Mouse (Mus musculus) embryonic facial prominence, embryonic 10.5 days (tissue): ENCODE results near the gene Plppr1. TPM values are rescaled to one million over a fixed set of nuclear protein-coding genes. Genes with fewer than 3 reads are reported as not detected.

Source experiments
- DNase-seq: peaks from one replicate; pipeline ENCODE4 v3.0.0-alpha.2; 2017; ENCODE audit warnings: low spot score
- H3K27ac ChIP-seq: fragments of 300-500 bp; sonication (generic); replicated peaks from 2 replicates; pipeline ENCODE4 v1.5.1; 2016; ENCODE audit warnings: mild to moderate bottlenecking
- H3K27me3 ChIP-seq: fragments of 300-500 bp; sonication (generic); replicated peaks from 2 replicates; pipeline ENCODE4 v1.6.1; 2016; ENCODE audit warnings: low read depth, mild to moderate bottlenecking; ENCODE audit not compliant: poor library complexity, severe bottlenecking
- H3K36me3 ChIP-seq: fragments of 300-500 bp; sonication (generic); replicated peaks from 2 replicates; pipeline ENCODE4 v1.6.1; 2016; ENCODE audit warnings: mild to moderate bottlenecking, moderate library complexity
- H3K4me1 ChIP-seq: fragments of 300-500 bp; sonication (generic); 2 replicates; pipeline ENCODE4 v1.6.1; 2016
- H3K4me3 ChIP-seq: fragments of 300-500 bp; sonication (generic); 2 replicates; pipeline ENCODE4 v1.5.1; 2016; ENCODE audit warnings: mild to moderate bottlenecking, moderate library complexity
- H3K9me3 ChIP-seq: fragments of 300-500 bp; sonication (generic); 2 replicates; pipeline ENCODE4 v1.6.1; 2016; ENCODE audit warnings: mild to moderate bottlenecking
- WGBS: fragments of 180-500 bp; shearing (Covaris S2); methylation state at CpG from one replicate; pipeline ENCODE4 v1.1.7; 2016; 5-methylcytosine and 5-hydroxymethylcytosine counted together
- polyA plus RNA-seq: library from polyadenylated mRNA; unstranded; fragments of >200 nt; fragmentation: Nextera tagmentation; extraction: Ambion mirVana; gene quantifications from 2 replicates; pipeline ENCODE4 v1.2.1, GENCODE M21; 2016

Plppr1 gene
- 2.5 and 2.9 TPM in 2 replicates for polyA plus RNA-seq

DNA sequence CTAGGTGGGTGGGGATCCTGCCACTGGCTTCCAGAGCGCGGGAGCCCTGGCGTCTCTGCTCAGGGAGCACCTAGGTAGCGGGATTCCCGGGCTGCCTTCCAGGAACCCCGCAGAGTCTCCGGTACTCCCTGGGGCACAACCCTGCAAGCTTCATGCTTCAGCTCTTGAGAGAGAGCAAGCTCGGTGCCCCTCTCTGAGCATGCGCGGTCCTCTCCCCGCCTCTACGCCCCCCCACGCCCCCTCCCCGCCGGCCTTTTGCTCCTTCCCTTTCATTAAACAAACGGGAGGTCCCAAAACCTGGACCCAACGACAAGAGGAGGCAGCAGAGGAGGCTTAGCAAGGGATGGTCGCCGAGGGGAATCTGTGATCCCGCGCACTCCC, at the start of gene Plppr1:
Gene Plppr1, plus strand, starts transcription at position 253 of the 381 bp plus-strand sequence.
- Histone ChIP-seq H3K27me3 (peaks cover 61% of the 10 kb centered on the region), H3K27ac (peak within 1 kb of the TSS; percentile 82)
- peak; percentile 86 for DNase-seq

DNA sequence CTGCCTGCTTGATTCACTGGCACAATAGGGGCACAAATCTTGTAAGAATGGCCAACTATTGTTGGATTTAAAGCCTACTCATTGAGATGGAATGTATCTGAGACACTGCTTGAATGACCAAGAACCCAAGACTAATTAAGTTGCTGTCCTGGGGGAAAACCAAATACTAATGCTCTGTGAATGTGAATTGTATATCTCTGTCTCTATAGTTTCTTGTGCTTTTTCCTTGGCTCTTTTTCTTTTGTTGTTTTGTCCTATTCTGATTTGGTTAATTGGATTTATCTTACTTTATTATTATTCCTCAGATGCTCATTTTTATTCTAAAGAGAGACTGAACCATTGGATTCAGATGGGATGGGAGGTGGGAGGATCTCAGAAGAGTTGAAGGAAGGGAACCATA, 42.4 kb upstream of the Plppr1 start:
- Histone ChIP-seq H3K27ac (no peak overlapping the region), H3K4me1 (no peaks in the 10 kb centered on the region), H3K27me3 (no peaks in the 10 kb centered on the region), H3K9me3 (no peaks in the 10 kb centered on the region), H3K36me3 (no peaks in the 10 kb centered on the region), H3K4me3 (no peak overlapping the region)
- no peak for DNase-seq

More for the DNA sequence above, at the start of gene Plppr1:
- peak within 1 kb of the TSS; percentile 77 for H3K4me3 ChIP-seq
- H3K9me3 ChIP-seq, result no peaks in the 10 kb centered on the region
- under 1% methylated on average over 21 of the region's 21 CpGs for WGBS
- no peaks in the 10 kb centered on the region for H3K36me3 ChIP-seq
- peaks cover 31% of the 10 kb centered on the region for H3K4me1 ChIP-seq

DNA sequence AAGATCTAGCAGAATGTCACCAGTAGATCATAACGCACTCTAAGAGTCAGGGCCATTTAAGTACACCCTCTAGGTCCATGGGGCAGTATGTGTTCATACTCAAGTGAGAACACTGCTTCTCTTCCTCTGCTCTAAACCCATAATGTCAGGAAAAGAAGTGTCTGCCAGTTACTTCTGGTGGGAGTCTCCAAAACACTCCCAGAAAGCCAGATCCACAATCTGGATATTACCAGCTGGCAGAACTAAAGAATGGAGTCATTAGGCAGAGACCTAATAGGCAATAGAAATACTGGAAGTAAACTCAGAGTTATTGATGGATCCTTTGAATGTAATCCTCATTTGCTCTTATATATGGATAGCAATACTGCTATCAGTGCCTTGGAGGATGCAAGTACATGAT, 35.9 kb upstream of the Plppr1 start:
- Histone ChIP-seq H3K9me3 (no peaks in the 10 kb centered on the region), H3K4me1 (no peaks in the 10 kb centered on the region), H3K27ac (no peak overlapping the region), H3K36me3 (no peaks in the 10 kb centered on the region), H3K4me3 (no peak overlapping the region), H3K27me3 (no peaks in the 10 kb centered on the region)
- WGBS, result 82% methylated on average over 1 of the region's 1 CpGs
- no peak for DNase-seq

DNA sequence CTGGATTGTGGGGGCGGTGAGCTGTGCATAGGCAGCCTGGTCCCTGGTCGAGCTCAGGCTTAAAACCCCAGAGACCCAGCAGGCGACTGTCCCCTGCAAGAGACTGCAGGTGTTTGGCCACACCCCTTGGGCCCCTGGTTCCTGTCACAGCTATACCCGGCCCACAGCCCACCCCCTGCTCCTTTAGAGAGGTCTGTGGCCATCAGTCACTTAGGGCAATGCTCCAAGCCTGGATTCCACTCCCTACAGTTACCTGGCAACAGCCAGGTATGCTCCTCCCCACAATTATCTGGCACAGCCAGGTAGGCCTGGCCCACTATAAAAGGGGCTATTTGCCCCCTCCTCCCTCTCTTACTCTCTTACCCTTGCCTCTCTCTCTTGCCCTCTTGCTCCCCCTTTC, 20.8 kb upstream of the Plppr1 start:
- Histone ChIP-seq H3K27me3 (no peaks in the 10 kb centered on the region), H3K36me3 (no peaks in the 10 kb centered on the region), H3K27ac (no peak overlapping the region), H3K9me3 (no peaks in the 10 kb centered on the region), H3K4me1 (no peaks in the 10 kb centered on the region), H3K4me3 (no peak overlapping the region)
- WGBS, result 59% methylated on average over 4 of the region's 4 CpGs
- no peak for DNase-seq

DNA sequence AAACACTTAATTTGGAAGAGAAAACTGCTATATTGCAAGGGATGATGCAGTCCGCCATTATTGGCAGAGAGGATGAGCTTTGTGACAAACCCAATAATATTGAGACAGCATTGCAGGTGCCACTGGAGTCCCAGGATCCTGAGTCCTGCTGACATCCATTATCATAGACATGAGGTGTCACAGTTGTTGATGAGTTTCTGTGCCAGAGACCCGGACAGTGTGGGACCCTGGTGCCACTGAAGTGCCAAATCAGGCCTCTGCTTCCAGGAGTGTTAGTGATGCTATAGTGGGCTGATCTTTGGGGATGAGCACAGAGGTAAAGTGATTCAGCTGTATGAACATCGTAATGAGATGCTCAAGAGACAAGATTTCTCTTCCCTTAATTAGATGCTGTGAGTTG, 19.2 kb upstream of the Plppr1 start:
- 81% methylated on average over 3 of the region's 3 CpGs for WGBS
- no peaks in the 10 kb centered on the region for H3K9me3 ChIP-seq
- H3K27ac ChIP-seq, result no peak overlapping the region
- no peaks in the 10 kb centered on the region for H3K27me3 ChIP-seq
- no peak for DNase-seq
- H3K36me3 ChIP-seq, result no peaks in the 10 kb centered on the region
- H3K4me1 ChIP-seq, result no peaks in the 10 kb centered on the region
- H3K4me3 ChIP-seq, result no peak overlapping the region

DNA sequence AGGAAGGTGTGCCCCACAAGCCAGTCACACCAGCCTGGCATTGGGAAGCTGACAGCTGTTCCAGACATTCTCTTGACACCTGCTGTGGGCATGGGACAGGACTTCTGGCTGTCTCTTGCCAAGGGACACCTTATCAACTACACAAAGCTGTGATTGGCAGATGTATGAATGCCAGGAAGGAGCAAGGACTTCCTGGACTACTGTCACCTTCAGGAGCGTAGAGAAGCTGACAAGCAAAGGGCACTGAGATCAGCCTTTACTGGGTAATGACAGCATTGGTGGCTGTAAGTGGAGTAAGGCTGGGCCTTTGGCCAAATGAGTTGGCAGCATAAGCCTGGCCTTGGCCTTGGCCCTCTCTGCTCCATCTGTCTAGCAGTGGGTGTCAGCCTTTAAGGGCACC, 17.4 kb upstream of the Plppr1 start:
- no peak for DNase-seq
- no peaks in the 10 kb centered on the region for H3K9me3 ChIP-seq
- H3K4me1 ChIP-seq, result no peaks in the 10 kb centered on the region
- H3K4me3 ChIP-seq, result no peak overlapping the region
- 88% methylated on average over 1 of the region's 1 CpGs for WGBS
- H3K36me3 ChIP-seq, result no peaks in the 10 kb centered on the region
- no peaks in the 10 kb centered on the region for H3K27me3 ChIP-seq
- no peak overlapping the region for H3K27ac ChIP-seq

DNA sequence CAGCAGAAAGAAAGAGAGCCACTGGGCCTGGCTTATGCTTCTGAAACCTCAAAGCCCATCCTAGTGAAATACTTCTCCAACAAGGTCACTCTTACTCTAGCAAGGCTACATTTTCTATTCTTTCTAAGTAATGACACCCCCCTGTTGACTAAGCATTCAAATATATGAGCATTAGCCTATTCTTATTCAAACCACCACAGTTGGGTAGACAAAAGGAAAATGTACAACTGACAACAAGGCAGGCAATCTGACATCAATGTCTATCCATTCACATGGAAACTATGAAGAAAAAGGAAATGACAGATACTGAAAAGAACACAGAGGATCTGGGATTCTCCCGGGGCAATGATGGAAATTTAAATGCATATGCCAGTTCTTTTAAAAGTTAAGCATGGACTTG, 8.4 kb upstream of the Plppr1 start:
- DNase-seq, result no peak
- H3K36me3 ChIP-seq, result no peaks in the 10 kb centered on the region
- H3K27ac ChIP-seq, result no peak overlapping the region
- peaks cover 10% of the 10 kb centered on the region; the same call in 1 of the 2 replicates for H3K27me3 ChIP-seq
- 76% methylated on average over 1 of the region's 1 CpGs for whole genome bisulfite sequencing
- H3K9me3 ChIP-seq, result no peaks in the 10 kb centered on the region
- H3K4me3 ChIP-seq, result no peak overlapping the region
- no peaks in the 10 kb centered on the region for H3K4me1 ChIP-seq

DNA sequence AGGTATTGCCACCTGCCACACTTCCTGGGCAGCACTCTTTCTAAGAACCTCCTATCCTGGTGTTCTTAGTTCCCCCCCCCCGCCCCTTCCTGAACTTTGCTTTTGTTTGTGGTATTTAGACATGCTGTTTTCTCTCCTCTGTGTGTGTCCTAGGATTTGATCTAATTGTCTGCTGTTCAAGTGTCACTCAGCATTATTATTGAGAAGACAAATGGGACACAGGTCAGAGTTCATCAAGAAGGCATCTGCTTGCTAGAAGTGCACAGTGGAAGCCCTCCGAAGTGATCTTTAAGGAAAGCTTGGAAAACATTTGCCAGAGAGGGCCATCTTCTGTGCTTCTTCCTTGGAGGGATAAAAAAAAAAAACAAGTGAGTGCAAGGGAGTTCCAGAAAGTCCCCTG, 1.2 kb upstream of the Plppr1 start:
- 14% methylated on average over 2 of the region's 2 CpGs for WGBS
- no peak overlapping the region for H3K27ac ChIP-seq
- H3K36me3 ChIP-seq, result no peaks in the 10 kb centered on the region
- peaks cover 31% of the 10 kb centered on the region for H3K4me1 ChIP-seq
- DNase-seq, result no peak
- H3K9me3 ChIP-seq, result no peaks in the 10 kb centered on the region
- peak overlapping the region; percentile 77; the same call in 1 of the 2 replicates for H3K4me3 ChIP-seq
- H3K27me3 ChIP-seq, result peaks cover 61% of the 10 kb centered on the region

DNA sequence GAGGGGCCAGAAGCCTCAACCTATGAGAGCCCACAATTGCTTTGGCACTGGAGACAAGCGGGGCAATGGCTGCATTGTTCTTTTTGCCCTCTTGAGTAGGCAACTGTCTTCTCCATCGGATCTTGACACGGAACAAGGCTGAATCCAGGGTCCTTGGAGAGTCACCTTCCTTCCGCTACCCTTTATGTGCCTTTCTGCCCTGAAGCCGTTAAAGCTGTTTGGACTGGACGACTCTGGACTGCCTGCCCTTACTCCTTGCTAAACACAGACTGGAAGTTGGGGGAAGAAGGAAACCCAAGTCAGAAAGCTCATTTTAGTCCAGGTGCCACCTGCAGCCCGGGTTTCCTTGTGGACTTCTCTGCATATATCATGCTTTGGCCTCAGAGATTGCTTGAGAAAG, 516 bp upstream of the Plppr1 start:
- WGBS, result 2% methylated on average over 7 of the region's 7 CpGs
- peak; percentile 23 for DNase-seq
- Histone ChIP-seq H3K9me3 (no peaks in the 10 kb centered on the region), H3K36me3 (no peaks in the 10 kb centered on the region), H3K4me1 (peaks cover 31% of the 10 kb centered on the region), H3K27ac (peak overlapping the region; percentile 82), H3K27me3 (peaks cover 61% of the 10 kb centered on the region), H3K4me3 (peak overlapping the region; percentile 77)

DNA sequence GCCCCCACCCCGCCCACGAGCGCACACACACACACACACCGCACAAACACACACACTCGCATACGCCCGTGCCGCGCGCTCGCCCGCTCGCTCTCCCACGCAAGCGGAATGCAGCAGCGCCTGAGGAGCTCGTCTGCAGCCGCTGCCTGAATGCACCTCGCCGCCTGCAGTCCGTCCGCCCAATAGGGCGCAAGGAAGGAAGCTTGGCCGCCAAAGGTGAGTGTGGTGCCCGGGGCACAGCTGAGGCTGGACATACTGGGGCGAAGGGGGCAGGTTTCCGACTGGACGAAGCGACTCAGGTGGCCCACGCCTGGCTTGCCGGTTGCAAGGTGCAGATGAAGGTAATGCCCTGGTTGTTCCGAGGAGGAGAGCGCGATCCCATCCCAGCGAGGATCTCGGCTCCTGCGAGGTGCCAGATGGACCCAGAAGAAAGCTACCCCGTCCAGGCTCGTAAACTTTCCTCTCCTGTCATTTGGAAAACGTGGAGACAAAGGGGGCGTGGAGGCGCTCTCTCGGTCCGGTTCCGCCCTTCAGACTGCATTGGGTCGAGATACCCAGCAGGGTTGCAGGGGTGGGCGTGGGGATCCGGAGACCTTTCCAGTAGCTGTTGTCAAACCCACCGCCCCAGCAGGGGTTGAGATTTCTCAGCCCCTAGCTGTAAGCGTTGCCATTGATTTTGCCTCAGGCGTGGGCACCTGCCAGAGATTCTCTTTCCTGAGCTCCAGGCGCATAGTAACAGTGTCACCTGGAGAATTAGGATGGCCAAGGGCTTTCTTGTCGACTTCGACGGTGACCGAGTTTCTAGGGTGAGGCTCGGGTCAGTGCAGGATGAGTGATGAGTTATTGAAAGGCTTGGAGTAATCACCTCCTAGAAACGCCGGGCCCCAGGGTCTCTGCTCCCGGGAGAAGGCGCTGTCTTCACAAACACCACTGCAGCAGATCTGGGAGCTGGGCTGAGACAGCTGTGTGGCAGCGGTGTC, 619 bp downstream of the Plppr1 start:
- no peak for DNase-seq
- Histone ChIP-seq H3K27ac (peak overlapping the region; percentile 82), H3K27me3 (peaks cover 58% of the 10 kb centered on the region), H3K4me1 (peaks cover 31% of the 10 kb centered on the region), H3K36me3 (no peaks in the 10 kb centered on the region), H3K4me3 (peak overlapping the region; percentile 77), H3K9me3 (no peaks in the 10 kb centered on the region)
- WGBS, result under 1% methylated on average over 62 of the region's 62 CpGs

DNA sequence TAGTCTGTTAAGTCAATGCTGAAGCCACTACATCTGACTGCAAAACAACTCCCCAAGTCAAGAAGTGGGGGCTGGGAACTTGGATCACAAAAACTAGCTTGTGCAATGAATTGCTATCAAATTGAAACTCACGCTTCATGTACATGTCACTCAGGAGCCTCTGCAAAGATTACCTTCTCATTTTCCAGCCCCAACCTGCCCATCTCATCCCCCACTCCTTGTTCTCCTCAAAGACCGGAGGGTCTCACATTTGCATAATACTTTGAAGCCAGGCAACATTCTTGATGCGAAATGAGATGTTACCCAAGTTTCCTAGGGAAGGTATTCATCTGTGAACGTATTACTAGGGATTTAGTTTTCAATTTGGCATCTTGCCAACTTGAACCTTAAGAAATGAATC, 10.4 kb downstream of the Plppr1 start:
- H3K9me3 ChIP-seq, result no peaks in the 10 kb centered on the region
- no peaks in the 10 kb centered on the region for H3K36me3 ChIP-seq
- no peaks in the 10 kb centered on the region for H3K4me1 ChIP-seq
- no peak for DNase-seq
- WGBS, result 76% methylated on average over 4 of the region's 4 CpGs
- H3K4me3 ChIP-seq, result no peak overlapping the region
- H3K27ac ChIP-seq, result no peak overlapping the region
- no peaks in the 10 kb centered on the region for H3K27me3 ChIP-seq

DNA sequence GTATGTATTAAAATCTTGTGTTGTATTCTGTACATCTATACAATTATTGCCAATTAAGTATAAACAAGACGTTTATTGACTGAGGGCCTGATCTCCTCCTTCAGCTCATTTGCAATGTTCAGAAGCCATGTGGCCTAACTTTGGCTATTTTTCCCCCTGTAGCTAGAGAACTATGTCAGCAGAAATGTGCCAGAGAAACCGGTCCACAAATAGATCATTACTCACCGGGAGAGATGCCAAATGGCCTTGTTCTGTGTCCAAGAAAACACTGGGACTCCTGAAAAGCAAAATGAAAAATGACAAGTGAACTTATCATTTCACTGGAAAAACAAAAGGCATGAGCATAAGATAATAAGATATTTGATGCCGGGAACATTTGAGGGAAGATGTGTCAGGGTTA, 13.8 kb downstream of the Plppr1 start:
- no peak overlapping the region for H3K27ac ChIP-seq
- DNase-seq, result no peak
- H3K4me1 ChIP-seq, result no peaks in the 10 kb centered on the region
- H3K4me3 ChIP-seq, result no peak overlapping the region
- no peaks in the 10 kb centered on the region for H3K27me3 ChIP-seq
- no peaks in the 10 kb centered on the region for H3K36me3 ChIP-seq
- no peaks in the 10 kb centered on the region for H3K9me3 ChIP-seq
- 92% methylated on average over 4 of the region's 4 CpGs for WGBS

DNA sequence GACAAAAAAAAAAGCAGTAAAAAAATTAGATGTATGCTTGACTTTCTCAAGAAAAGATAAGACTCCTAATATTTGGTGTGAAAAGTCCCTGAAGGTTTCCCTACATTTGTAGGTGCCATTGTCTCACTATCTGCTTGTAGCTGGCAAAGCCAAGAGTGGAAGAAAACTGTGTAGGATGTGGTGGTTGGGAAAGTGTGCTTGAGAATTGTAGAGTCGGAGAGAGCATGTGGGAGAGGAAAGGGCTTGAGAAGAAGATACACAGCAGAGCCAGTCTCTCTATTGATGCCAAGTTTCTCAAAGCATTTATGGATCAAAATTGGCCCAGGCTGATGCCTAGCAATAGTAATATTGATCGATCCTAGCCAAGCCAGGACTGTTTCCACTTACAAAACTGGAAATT, 16.8 kb downstream of the Plppr1 start:
- 88% methylated on average over 2 of the region's 2 CpGs for WGBS
- no peak overlapping the region for H3K4me3 ChIP-seq
- no peaks in the 10 kb centered on the region for H3K36me3 ChIP-seq
- no peak for DNase-seq
- H3K27ac ChIP-seq, result no peak overlapping the region
- H3K9me3 ChIP-seq, result no peaks in the 10 kb centered on the region
- H3K4me1 ChIP-seq, result no peaks in the 10 kb centered on the region
- no peaks in the 10 kb centered on the region for H3K27me3 ChIP-seq
